Mouse (Mus musculus): ENCODE results near the gene Cep290.
A peak's percentile ranks its signal among the peaks of the same experiment; 100 is the strongest.

DNA sequence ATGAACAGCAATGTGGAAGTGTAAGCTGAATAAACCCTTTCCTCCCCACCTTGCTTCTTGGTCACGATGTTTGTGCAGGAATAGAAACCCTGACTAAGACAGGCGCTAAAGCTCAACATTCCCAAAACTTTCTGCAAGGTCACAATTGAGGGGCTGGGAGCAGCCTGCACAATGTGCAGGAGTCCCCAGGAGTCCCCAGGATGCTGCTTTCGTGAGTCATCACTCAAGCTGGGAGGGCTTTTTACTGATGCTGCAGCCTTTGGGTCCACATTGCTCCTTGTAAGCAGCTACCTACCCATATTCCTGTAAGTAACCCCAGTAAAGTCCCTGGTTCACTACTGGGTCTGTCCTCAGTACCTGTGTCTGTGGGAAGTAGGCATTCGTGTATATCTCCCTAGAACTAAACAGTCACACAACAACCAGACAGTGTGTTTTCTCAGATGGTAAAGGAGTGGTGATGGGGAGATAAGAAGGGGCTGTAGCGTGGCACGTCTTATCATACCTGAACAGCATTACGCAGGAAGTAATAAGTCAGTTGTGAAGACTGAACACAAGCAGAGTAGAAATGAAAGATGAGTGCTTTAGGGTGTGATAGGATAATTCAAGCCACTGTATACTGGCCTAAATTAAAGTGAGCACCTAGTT is 87.3 kb downstream of the Cep290 start:
- TF ChIP-seq CTCF (IDR thresholded peaks at IDR 0.05 in 2 of 3, conservative IDR thresholded peaks at IDR 0.05 in 1 of 3; ENCODE audit: control insufficient read depth in 1 of 3, insufficient read depth in 1 of 3, low read depth in 2 of 3, low read length in 3 of 3, poor library complexity in 1 of 3, severe bottlenecking in 1 of 3) (no peak), BHLHE40 (IDR thresholded peaks at IDR 0.05; ENCODE audit: borderline replicate concordance, low read depth, low read length) (no peak), SMC3 (IDR thresholded peaks at IDR 0.05; ENCODE audit: low read depth, low read length) (no peak), ZMIZ1 (IDR thresholded peaks at IDR 0.05; ENCODE audit: low read depth, low read length) (no peak), RCOR1 (IDR thresholded peaks at IDR 0.05; ENCODE audit: low read depth, low read length) (no peak), POLR2A (IDR thresholded peaks at IDR 0.05; ENCODE audit: control insufficient read depth in 1 of 2, insufficient read depth in 1 of 2, low read depth in 1 of 2, low read length in 2 of 2, poor library complexity in 1 of 2) (no peak), MAX (IDR thresholded peaks at IDR 0.05; ENCODE audit: low read length) (no peak), ZNF384 (IDR thresholded peaks at IDR 0.05; ENCODE audit: low read depth, low read length) (no peak), EP300 (IDR thresholded peaks at IDR 0.05; ENCODE audit: low read depth in 1 of 2, low read length in 2 of 2) (peak; percentile 80 to 85), POLR2AphosphoS5 (IDR thresholded peaks at IDR 0.05; ENCODE audit: borderline replicate concordance, low read depth, low read length) (no peak), SIN3A (IDR thresholded peaks at IDR 0.05; ENCODE audit: low read length) (no peak)
